Mouse (Mus musculus): ENCODE data around the gene Ces1h. TPM values are rescaled to one million over a fixed set of nuclear protein-coding genes. Genes with fewer than 3 reads are reported as not detected.

Gene Ces1h
- polyA plus RNA-seq, 1 experiment: 0.03 TPM

- peak; percentile 78 for DNase-seq
- TF ChIP-seq CTCF (conservative IDR thresholded peaks at IDR 0.05; ENCODE audit: insufficient read depth, insufficient read length, low read depth, low read length) (no peak), POLR2A (IDR thresholded peaks at IDR 0.05; ENCODE audit: low read depth, low read length) (no peak)
- no peaks in the 10 kb centered on the region for H3K36me3 ChIP-seq (ENCODE audit: control insufficient read depth, insufficient read depth, low read length)
- peaks cover 14% of the 10 kb centered on the region for H3K4me1 ChIP-seq (ENCODE audit: control insufficient read depth, insufficient read depth, low read length)
- H3K27me3 ChIP-seq (replicated peaks; ENCODE audit: control insufficient read depth, insufficient read depth, low read length): no peaks in the 10 kb centered on the region
- no peak overlapping the region for H3K4me3 ChIP-seq (ENCODE audit: insufficient read depth, low read depth, low read length)
- 3% methylated on average over 2 of the region's 2 CpGs for WGBS
- peak overlapping the region; percentile 38; the same call in 1 of the 2 replicates for H3K27ac ChIP-seq (ENCODE audit: insufficient read depth, low read depth, low read length)
Observed at GRCm38 (mm10) chr8:93369481-93369880, 10.0 kb downstream of the Ces1h start.

GRCm38 (mm10) chr8:93360113-93360512 lies 19.4 kb downstream of the Ces1h start:
- Histone ChIP-seq H3K27ac (ENCODE audit: insufficient read depth, low read depth, low read length) (no peak overlapping the region), H3K27me3 (replicated peaks; ENCODE audit: control insufficient read depth, insufficient read depth, low read length) (no peaks in the 10 kb centered on the region), H3K4me1 (ENCODE audit: control insufficient read depth, insufficient read depth, low read length) (no peaks in the 10 kb centered on the region), H3K36me3 (ENCODE audit: control insufficient read depth, insufficient read depth, low read length) (no peaks in the 10 kb centered on the region), H3K4me3 (ENCODE audit: insufficient read depth, low read depth, low read length) (no peak overlapping the region)
- no peak for DNase-seq
- TF ChIP-seq CTCF (conservative IDR thresholded peaks at IDR 0.05; ENCODE audit: insufficient read depth, insufficient read length, low read depth, low read length) (no peak), POLR2A (IDR thresholded peaks at IDR 0.05; ENCODE audit: low read depth, low read length) (no peak)

- H3K27me3 ChIP-seq (replicated peaks; ENCODE audit: control insufficient read depth, insufficient read depth, low read length): no peaks in the 10 kb centered on the region
- H3K36me3 ChIP-seq (ENCODE audit: control insufficient read depth, insufficient read depth, low read length): no peaks in the 10 kb centered on the region
- peaks cover 11% of the 10 kb centered on the region; the same call in 1 of the 2 replicates for H3K4me1 ChIP-seq (ENCODE audit: control insufficient read depth, insufficient read depth, low read length)
- no peak for TF ChIP-seq CTCF (conservative IDR thresholded peaks at IDR 0.05; ENCODE audit: insufficient read depth, insufficient read length, low read depth, low read length)
- TF ChIP-seq POLR2A (IDR thresholded peaks at IDR 0.05; ENCODE audit: low read depth, low read length): no peak
- peak; percentile 53 for DNase-seq
- 69% methylated on average over 2 of the region's 2 CpGs for WGBS
- no peak overlapping the region for H3K27ac ChIP-seq (ENCODE audit: insufficient read depth, low read depth, low read length)
- no peak overlapping the region for H3K4me3 ChIP-seq (ENCODE audit: insufficient read depth, low read depth, low read length)
Observed at GRCm38 (mm10) chr8:93339531-93339930, 40.0 kb downstream of the Ces1h start.

GRCm38 (mm10) chr8:93337207-93337606 lies 42.3 kb downstream of the Ces1h start, which contains the start of gene Ces1g:
Ces1g (minus strand) TSS chr8:93337308.
- no peak for DNase-seq
- Histone ChIP-seq H3K4me1 (ENCODE audit: control insufficient read depth, insufficient read depth, low read length) (peaks cover 11% of the 10 kb centered on the region; the same call in 1 of the 2 replicates), H3K36me3 (ENCODE audit: control insufficient read depth, insufficient read depth, low read length) (no peaks in the 10 kb centered on the region), H3K27ac (ENCODE audit: insufficient read depth, low read depth, low read length) (peak within 1 kb of the TSS; percentile 97), H3K4me3 (ENCODE audit: insufficient read depth, low read depth, low read length) (no peak within 1 kb of the TSS), H3K27me3 (replicated peaks; ENCODE audit: control insufficient read depth, insufficient read depth, low read length) (no peaks in the 10 kb centered on the region)
- WGBS: 34% methylated on average over 3 of the region's 3 CpGs
- TF ChIP-seq POLR2A (IDR thresholded peaks at IDR 0.05; ENCODE audit: low read depth, low read length) (no peak), CTCF (conservative IDR thresholded peaks at IDR 0.05; ENCODE audit: insufficient read depth, insufficient read length, low read depth, low read length) (peak; percentile 16; the same call in 1 of the 2 replicates)

GRCm38 (mm10) chr8:93332703-93333102 lies 46.8 kb downstream of the Ces1h start:
- peak; percentile 34 for DNase-seq
- H3K36me3 ChIP-seq (ENCODE audit: control insufficient read depth, insufficient read depth, low read length): no peaks in the 10 kb centered on the region
- 40% methylated on average over 1 of the region's 1 CpGs for WGBS

GRCm38 (mm10) chr8:93331151-93331550 lies 48.4 kb downstream of the Ces1h start:
- Histone ChIP-seq H3K27me3 (replicated peaks; ENCODE audit: control insufficient read depth, insufficient read depth, low read length) (no peaks in the 10 kb centered on the region), H3K4me1 (ENCODE audit: control insufficient read depth, insufficient read depth, low read length) (no peaks in the 10 kb centered on the region), H3K27ac (ENCODE audit: insufficient read depth, low read depth, low read length) (no peak overlapping the region), H3K4me3 (ENCODE audit: insufficient read depth, low read depth, low read length) (no peak overlapping the region), H3K36me3 (ENCODE audit: control insufficient read depth, insufficient read depth, low read length) (no peaks in the 10 kb centered on the region)
- TF ChIP-seq POLR2A (IDR thresholded peaks at IDR 0.05; ENCODE audit: low read depth, low read length) (no peak), CTCF (conservative IDR thresholded peaks at IDR 0.05; ENCODE audit: insufficient read depth, insufficient read length, low read depth, low read length) (no peak)
- 95% methylated on average over 2 of the region's 2 CpGs for WGBS
- DNase-seq: no peak

More at GRCm38 (mm10) chr8:93332703-93333102, 46.8 kb downstream of the Ces1h start:
- Histone ChIP-seq H3K4me1 (ENCODE audit: control insufficient read depth, insufficient read depth, low read length) (no peaks in the 10 kb centered on the region; the same call in 1 of the 2 replicates), H3K27me3 (replicated peaks; ENCODE audit: control insufficient read depth, insufficient read depth, low read length) (no peaks in the 10 kb centered on the region), H3K27ac (ENCODE audit: insufficient read depth, low read depth, low read length) (no peak overlapping the region), H3K4me3 (ENCODE audit: insufficient read depth, low read depth, low read length) (no peak overlapping the region)
- TF ChIP-seq POLR2A (IDR thresholded peaks at IDR 0.05; ENCODE audit: low read depth, low read length) (no peak), CTCF (conservative IDR thresholded peaks at IDR 0.05; ENCODE audit: insufficient read depth, insufficient read length, low read depth, low read length) (no peak)

GRCm38 (mm10) chr8:93325123-93325522 lies 54.4 kb downstream of the Ces1h start:
- H3K27me3 ChIP-seq (replicated peaks; ENCODE audit: control insufficient read depth, insufficient read depth, low read length): no peaks in the 10 kb centered on the region
- no peak overlapping the region for H3K4me3 ChIP-seq (ENCODE audit: insufficient read depth, low read depth, low read length)
- no peaks in the 10 kb centered on the region for H3K36me3 ChIP-seq (ENCODE audit: control insufficient read depth, insufficient read depth, low read length)
- no peaks in the 10 kb centered on the region for H3K4me1 ChIP-seq (ENCODE audit: control insufficient read depth, insufficient read depth, low read length)
- no peak for TF ChIP-seq POLR2A (IDR thresholded peaks at IDR 0.05; ENCODE audit: low read depth, low read length)
- H3K27ac ChIP-seq (ENCODE audit: insufficient read depth, low read depth, low read length): no peak overlapping the region
- 37% methylated on average over 2 of the region's 2 CpGs for WGBS
- peak; percentile 79 for DNase-seq

Data from kidney, adult 2 months (tissue).